Mouse (Mus musculus) thymus, postnatal 0 days (tissue): ENCODE measurements around the gene Elavl2. TPM values are rescaled to one million over a fixed set of nuclear protein-coding genes. Genes with fewer than 3 reads are reported as not detected.

Source experiments
- DNase-seq: peaks from one replicate; pipeline ENCODE4 v3.0.0-alpha.2; 2015; ENCODE audit warnings: low spot score
- microRNA-seq: library from miRNA; unstranded; fragments of <30 nt; microRNA quantifications from one replicate; pipeline ENCODE4, GENCODE M21; 2016; ENCODE audit warnings: borderline number of aligned reads
- polyA plus RNA-seq: library from polyadenylated mRNA; unstranded; fragments of >200 nt; fragmentation: Nextera tagmentation; extraction: Ambion mirVana; gene quantifications from 2 replicates; pipeline ENCODE4 v1.2.1, GENCODE M21; 2015

Gene Elavl2
- polyA plus RNA-seq, 1 experiment from 2014 or later, result 0.12 TPM

DNA sequence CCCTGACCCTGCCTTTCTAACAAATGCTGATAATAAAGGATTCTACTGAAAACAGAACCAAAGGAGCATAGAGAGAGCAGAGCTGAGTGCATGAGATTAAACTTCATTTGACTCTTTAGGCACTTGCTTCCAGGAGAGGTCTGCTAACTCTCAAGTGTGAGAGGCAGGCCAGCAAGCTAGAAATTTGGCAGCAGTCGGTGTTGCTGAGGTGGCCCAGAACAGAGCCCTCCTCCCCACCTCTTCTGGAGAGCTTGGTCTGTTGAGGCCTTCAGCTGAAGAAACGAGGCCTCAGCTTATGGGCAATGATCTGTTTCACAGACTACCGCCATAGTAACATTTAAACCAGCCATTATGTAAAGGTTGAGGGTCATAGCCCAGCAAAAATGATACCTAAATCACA lies 186.7 kb downstream of the Elavl2 start:
- no peak for DNase-seq

DNA sequence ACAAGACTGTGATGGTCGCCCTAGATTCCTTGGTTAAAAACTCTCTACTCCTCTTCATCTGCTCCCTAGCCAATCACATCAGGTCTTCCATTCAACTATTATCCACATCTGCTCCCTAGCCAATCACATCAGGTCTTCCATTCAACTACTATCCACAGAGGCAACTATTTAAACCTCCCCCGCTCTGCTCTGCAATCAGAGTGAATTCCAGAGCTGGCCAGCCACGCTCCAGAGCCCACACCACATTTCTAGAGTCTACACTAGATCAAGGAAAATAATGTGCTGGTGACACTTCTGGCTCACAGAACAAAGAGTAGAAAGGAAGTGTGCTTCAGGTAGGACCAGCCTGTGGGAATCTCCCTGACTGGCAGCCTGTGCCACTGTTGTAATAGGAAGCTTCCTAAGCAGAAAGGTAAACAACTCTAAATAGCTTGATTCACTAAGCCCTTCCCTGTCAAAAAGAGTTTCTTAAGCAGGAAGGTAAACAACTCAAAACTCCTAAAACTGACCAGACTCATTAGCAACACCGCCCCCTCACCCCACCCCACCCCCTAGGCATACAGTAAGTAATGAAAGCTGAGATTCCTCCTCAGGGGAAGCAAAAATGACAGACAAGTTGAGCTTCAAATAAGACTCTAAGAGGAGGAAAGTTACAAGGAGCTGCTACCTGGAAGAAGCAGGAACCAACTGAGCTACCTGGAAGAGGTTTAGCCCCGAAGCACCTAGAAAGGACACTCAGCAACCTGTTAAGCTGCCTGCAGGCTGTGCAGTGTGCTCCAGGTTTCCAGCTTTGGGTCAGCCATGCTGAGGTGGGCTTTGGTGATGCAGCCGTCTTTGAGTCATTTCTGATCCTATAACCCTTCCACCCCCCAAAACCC lies 191.9 kb downstream of the Elavl2 start:
- DNase-seq, result no peak

Small RNA genes lying within 50 kb of the gene (microRNA-seq; reads per million reads assigned to microRNA genes)
- not detected for gene Mir6402
